Mouse (Mus musculus): ENCODE measurements around the gene Il25. TPM values are rescaled to one million over a fixed set of nuclear protein-coding genes. Genes with fewer than 3 reads are reported as not detected.
A peak's percentile ranks its signal among the peaks of the same experiment; 100 is the strongest.
"Not testable (repeated sequence)": the region's sequence is repeated elsewhere in the genome, so short reads cannot be mapped to it uniquely, and the experiment has no call there.

The Il25 gene
- polyA plus RNA-seq, 1 experiment, result 0.27 TPM

DNA sequence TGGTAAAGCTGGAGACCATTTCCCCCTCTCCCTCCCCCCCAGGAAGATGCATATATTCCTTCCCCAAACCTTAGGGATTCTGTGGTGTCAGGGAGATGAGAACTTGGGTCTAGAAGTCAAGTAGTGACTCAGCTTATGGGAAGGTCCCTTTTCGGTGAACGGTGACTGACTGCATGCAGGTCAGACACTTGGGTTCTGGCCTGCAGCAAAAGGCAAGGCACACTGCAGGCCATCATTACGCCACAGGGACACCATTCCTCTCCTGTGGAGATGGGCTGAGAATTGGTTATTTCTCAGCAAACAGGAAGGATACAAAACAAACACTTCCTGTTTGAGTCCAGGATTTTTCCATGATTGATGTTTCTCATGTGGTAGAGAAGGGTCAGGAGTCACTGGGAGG is 26.7 kb downstream of the Il25 start:
- DNase-seq (ENCODE audit: low read depth), result no peak
- TF ChIP-seq CTCF (IDR thresholded peaks at IDR 0.05; ENCODE audit: borderline replicate concordance, extremely low read depth, insufficient read depth, insufficient read length) (no peak), POLR2A (IDR thresholded peaks at IDR 0.05; ENCODE audit: borderline replicate concordance, extremely low read depth, insufficient read depth, insufficient read length, poor library complexity, severe bottlenecking) (no peak)

DNA sequence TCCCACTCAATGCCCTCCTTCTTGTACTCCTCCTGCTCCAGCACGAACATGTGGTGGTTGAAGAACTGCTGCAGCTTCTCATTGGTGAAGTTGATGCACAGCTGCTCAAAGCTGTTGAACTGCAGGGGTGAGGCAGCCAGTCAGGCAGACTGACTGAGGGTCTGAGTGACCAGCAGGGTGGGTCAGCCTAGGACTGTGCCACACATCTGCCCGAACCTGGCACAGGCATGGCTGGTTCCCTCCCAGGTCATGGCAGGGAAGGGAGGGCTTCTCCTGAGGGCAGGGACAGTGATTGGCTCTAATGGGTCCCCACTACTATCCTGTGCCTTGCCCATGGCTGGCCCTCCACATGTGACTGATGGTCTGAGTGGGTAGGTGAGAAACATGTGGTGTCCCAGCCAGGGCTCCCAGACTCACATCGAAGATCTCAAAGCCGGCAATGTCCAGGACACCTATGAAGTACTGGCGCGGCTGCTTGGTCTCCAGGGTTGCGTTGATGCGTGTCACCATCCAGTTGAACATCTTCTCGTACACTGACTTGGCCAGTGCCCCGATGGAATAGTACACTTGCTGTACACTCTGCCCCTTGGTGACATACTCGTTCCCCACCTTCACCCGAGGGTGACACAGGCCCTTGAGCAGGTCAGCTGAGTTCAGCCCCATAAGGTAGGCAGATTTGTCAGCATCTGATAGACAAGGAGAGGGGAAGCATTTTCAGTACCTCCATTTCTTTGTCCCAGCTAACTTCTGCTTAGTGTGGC is 27.5 kb downstream of the Il25 start:
- DNase-seq (ENCODE audit: low read depth), result not testable (repeated sequence)

DNA sequence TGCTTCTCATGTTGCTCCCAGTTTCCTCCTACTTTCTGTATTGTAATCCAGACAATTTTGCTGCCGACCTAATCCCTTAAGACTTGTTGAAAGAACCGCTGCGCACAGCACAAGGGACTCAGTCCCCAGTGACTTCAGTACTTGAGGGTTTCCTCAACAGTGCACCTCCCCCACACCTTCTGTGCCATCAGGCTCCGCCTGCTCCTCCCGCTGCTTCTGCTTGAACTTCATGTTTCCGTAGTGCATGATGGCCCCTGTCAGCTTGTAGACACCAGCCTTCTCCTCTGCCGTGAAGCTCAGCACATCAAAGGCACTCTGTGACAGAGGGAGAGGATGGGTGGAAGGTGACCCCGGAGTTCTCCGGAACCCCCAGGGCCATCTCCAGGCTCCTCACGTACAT is 28.3 kb downstream of the Il25 start:
- DNase-seq (ENCODE audit: low read depth), result peak; percentile 17
- TF ChIP-seq CTCF (IDR thresholded peaks at IDR 0.05; ENCODE audit: borderline replicate concordance, extremely low read depth, insufficient read depth, insufficient read length) (no peak), POLR2A (IDR thresholded peaks at IDR 0.05; ENCODE audit: borderline replicate concordance, extremely low read depth, insufficient read depth, insufficient read length, poor library complexity, severe bottlenecking) (no peak)

GRCm38 (mm10) chr14:54961487-54961886 is 29.0 kb downstream of the Il25 start:
- TF ChIP-seq POLR2A (IDR thresholded peaks at IDR 0.05; ENCODE audit: borderline replicate concordance, extremely low read depth, insufficient read depth, insufficient read length, poor library complexity, severe bottlenecking) (no peak), CTCF (IDR thresholded peaks at IDR 0.05; ENCODE audit: borderline replicate concordance, extremely low read depth, insufficient read depth, insufficient read length) (no peak)
- no peak for DNase-seq (ENCODE audit: low read depth)

DNA sequence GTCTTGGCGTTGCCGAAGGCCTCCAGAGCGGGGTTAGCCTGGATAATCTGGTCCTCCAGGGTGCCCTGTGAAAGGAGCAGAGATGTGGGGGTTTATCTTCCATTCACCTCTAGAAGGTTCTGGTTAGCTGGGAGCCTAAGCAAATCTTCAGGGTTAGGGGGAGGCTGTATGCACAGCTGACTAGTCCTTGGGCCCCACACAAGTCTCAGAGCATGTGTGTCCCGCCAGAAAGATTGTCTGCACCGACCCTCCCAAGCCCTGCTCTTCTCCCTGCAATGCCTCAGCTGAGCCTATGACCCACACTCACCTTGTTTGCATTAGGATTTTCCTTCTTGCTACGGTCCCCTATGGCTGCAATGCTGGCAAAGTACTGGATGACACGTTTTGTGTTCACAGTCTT is 30.2 kb downstream of the Il25 start:
- DNase-seq (ENCODE audit: low read depth), result no peak
- TF ChIP-seq CTCF (IDR thresholded peaks at IDR 0.05; ENCODE audit: borderline replicate concordance, extremely low read depth, insufficient read depth, insufficient read length) (no peak), POLR2A (IDR thresholded peaks at IDR 0.05; ENCODE audit: borderline replicate concordance, extremely low read depth, insufficient read depth, insufficient read length, poor library complexity, severe bottlenecking) (no peak)

DNA sequence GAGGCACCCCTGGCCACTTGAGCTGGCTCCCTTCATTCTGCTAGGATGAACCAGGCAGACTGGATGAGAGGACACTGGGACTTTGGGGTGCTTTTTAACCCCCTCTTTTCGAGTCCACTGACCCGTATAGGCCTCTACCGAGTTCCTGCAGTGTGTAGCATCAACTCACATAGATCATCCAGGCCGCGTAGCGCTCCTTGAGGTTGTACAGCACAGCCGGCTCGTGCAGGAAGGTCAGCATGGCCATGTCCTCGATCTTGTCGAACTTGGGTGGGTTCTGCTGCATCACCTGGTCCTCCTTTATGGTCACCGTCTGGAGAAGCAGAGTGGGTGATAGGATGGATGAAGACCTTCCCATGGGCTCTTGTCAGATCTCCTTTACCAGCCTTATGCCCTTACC is 31.2 kb downstream of the Il25 start:
- TF ChIP-seq POLR2A (IDR thresholded peaks at IDR 0.05; ENCODE audit: borderline replicate concordance, extremely low read depth, insufficient read depth, insufficient read length, poor library complexity, severe bottlenecking) (no peak), CTCF (IDR thresholded peaks at IDR 0.05; ENCODE audit: borderline replicate concordance, extremely low read depth, insufficient read depth, insufficient read length) (no peak)
- DNase-seq (ENCODE audit: low read depth), result no peak

DNA sequence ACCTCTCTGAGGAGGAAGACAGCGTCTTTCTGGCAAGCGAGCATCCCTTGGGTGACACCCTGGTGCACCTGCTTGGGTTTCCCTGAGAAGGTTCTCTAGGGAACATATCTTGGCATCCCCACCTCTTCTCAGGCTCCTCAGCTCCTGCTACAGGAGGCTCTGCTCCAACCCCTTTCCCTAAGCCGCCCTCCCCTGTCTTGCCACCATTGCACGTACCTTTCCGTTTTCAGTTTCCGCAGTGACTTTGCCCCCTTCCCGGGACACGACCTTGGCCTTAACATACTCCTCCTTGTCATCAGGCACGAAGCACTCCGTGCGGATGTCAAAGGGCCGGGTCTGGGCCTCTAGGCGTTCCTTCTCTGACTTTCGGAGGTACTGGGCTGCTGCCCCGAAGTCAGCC is 32.5 kb downstream of the Il25 start:
- no peak for TF ChIP-seq CTCF (IDR thresholded peaks at IDR 0.05; ENCODE audit: borderline replicate concordance, extremely low read depth, insufficient read depth, insufficient read length)
- TF ChIP-seq POLR2A (IDR thresholded peaks at IDR 0.05; ENCODE audit: borderline replicate concordance, extremely low read depth, insufficient read depth, insufficient read length, poor library complexity, severe bottlenecking), result no peak
- DNase-seq (ENCODE audit: low read depth), result no peak

- TF ChIP-seq POLR2A (IDR thresholded peaks at IDR 0.05; ENCODE audit: borderline replicate concordance, extremely low read depth, insufficient read depth, insufficient read length, poor library complexity, severe bottlenecking) (no peak), CTCF (IDR thresholded peaks at IDR 0.05; ENCODE audit: borderline replicate concordance, extremely low read depth, insufficient read depth, insufficient read length) (no peak)
- no peak for DNase-seq (ENCODE audit: low read depth)
Measured at GRCm38 (mm10) chr14:54965631-54966030, 33.1 kb downstream of the Il25 start.

- TF ChIP-seq CTCF (IDR thresholded peaks at IDR 0.05; ENCODE audit: borderline replicate concordance, extremely low read depth, insufficient read depth, insufficient read length), result no peak
- DNase-seq (ENCODE audit: low read depth), result no peak
Measured at GRCm38 (mm10) chr14:54966320-54966977, 34.0 kb downstream of the Il25 start, which contains the start of gene Myh6. Gene Myh6, minus strand, starts transcription at chr14:54966927.

GRCm38 (mm10) chr14:54967874-54968273 is 35.4 kb downstream of the Il25 start:
- no peak for DNase-seq (ENCODE audit: low read depth)
- no peak for TF ChIP-seq CTCF (IDR thresholded peaks at IDR 0.05; ENCODE audit: borderline replicate concordance, extremely low read depth, insufficient read depth, insufficient read length)
- TF ChIP-seq POLR2A (IDR thresholded peaks at IDR 0.05; ENCODE audit: borderline replicate concordance, extremely low read depth, insufficient read depth, insufficient read length, poor library complexity, severe bottlenecking), result no peak

DNA sequence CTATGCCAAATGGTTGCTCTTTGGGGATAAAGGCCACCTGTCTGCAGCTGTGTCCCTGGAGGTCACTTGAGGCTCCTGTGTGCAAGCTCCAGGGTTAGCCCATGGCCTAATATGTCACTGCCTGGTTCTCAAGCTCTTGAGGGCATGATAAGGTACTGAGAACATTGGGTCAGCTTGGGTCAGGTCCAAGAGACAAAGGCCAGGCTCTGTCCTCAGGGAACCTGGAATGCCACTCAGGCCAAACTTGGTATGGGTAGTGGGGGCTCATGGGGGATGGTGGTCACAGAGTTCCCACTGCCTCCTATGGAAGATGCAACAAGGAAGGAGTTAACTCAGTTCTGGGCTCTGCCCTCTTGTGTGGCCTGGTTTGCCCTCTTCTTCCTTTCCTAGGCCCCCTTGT is 35.8 kb downstream of the Il25 start:
- no peak for TF ChIP-seq CTCF (IDR thresholded peaks at IDR 0.05; ENCODE audit: borderline replicate concordance, extremely low read depth, insufficient read depth, insufficient read length)
- TF ChIP-seq POLR2A (IDR thresholded peaks at IDR 0.05; ENCODE audit: borderline replicate concordance, extremely low read depth, insufficient read depth, insufficient read length, poor library complexity, severe bottlenecking), result no peak
- no peak for DNase-seq (ENCODE audit: low read depth)

DNA sequence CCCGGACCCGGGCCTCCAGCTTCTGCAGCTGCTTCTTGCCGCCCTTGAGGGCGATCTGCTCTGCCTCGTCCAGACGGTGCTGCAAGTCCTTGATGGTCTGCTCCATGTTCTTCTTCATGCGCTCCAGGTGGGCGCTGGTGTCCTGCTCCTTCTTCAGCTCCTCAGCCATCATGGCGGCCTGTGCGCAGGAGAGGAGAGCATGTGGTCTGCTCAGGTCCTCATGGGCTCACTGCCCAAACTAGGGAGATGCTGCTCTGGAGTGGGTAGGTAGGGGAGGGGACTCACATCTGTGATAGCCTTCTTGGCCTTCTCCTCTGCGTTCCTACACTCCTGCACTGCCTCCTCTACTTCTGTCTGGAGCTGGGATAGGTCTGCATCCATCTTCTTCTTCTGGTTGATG is 40.3 kb downstream of the Il25 start:
- not testable (repeated sequence) for DNase-seq (ENCODE audit: low read depth)
